In the genomic region with DNA sequence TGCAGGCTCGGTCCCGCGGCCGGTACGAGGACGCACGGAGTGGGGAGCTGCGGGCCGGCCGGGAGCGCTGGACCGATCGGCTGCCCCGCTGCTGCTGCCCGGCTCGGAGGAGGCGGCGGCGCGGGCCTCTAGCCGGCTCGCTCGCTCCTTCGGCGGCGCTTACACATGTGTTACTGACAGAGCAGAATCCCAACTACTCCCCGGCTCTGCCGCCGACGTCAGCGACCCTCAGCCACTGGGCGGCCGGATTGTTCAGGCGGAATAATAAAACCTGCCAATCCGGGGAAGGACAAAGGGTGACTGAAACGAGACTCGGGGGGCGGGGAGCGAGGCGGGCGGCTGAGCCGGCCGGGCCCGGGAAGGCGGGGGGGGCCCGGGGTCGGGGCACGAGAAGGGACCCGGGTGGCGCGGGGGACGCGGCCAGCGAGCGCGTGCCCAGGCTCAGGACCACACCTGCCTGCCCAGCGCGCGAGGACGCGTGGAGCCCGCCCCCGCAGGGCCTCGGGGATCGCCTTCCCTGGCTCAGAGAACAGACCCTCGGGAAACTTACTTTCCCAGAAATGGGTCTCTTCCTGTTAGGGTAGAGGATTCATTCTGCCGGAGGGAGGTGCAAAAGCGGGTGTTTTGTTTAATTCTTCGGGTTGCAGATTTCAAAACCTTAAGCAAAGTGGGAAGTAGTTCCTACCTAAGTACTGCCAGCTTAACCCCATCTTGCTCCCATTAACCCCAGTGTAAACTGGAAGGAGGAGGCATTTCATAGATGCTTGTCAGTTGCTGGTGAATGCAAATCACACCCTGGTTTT, we compare ENCODE assay signal across 8 mouse cellular contexts. TPM values are rescaled to one million over a fixed set of nuclear protein-coding genes. Genes with fewer than 3 reads are reported as not detected.
DNase-seq lines count a peak whose midpoint lies in the region; ATAC-seq and TF ChIP-seq lines count a peak whose summit lies in the region.

No protein-coding gene starts in this region.

- ATAC-seq in erythroid progenitor cell, adult 5-6 weeks (replicated peaks; ENCODE audit: low FRiP score, poor library complexity, severe bottlenecking), result 0 out of 2 replicates have a peak, but pooled peaks have one; percentile 30
- ATAC-seq in heart, embryonic 13.5 days (ENCODE audit: extremely low read depth, insufficient number of reproducible peaks, low FRiP score, low TSS enrichment), result peak; percentile 70
- ATAC-seq in liver, embryonic 12.5 days, result peak; percentile 79

- peak overlapping the region; percentile 99 for H3K27ac ChIP-seq in heart, embryonic 13.5 days (replicated peaks)
- H3K27ac ChIP-seq in liver, embryonic 12.5 days, result peak overlapping the region; percentile 92

- peaks cover 19% of the 10 kb centered on the region for H3K4me1 ChIP-seq in heart, embryonic 13.5 days
- peaks cover 35% of the 10 kb centered on the region for H3K4me1 ChIP-seq in liver, embryonic 12.5 days

- peak overlapping the region; percentile 99 for H3ac ChIP-seq in C2C12 (ENCODE audit: control insufficient read depth, insufficient read length, low read depth)

- H3K27me3 ChIP-seq in C2C12 (ENCODE audit: control insufficient read depth, insufficient read depth, insufficient read length), result no peaks in the 10 kb centered on the region
- H3K27me3 ChIP-seq in heart, embryonic 13.5 days (replicated peaks), result no peaks in the 10 kb centered on the region
- peaks cover 4% of the 10 kb centered on the region; the same call in 1 of the 2 replicates for H3K27me3 ChIP-seq in liver, embryonic 12.5 days (replicated peaks)
- no peaks in the 10 kb centered on the region for H3K27me3 ChIP-seq in splenic B cell, adult 2 months (ENCODE audit: control insufficient read depth, insufficient read depth, low read length, poor library complexity, severe bottlenecking)

- H3K4me2 ChIP-seq in heart, embryonic 13.5 days, result peak overlapping the region; percentile 97
- peak overlapping the region; percentile 87 for H3K4me2 ChIP-seq in liver, embryonic 12.5 days

- DNase-seq in brain, adult 2 months (ENCODE audit: low read depth, low spot score), result peak; percentile 97
- DNase-seq in kidney, postnatal 10 days, result peak; percentile 97
- DNase-seq in naive thymus-derived CD4-positive, alpha-beta T cell, adult 2 months (ENCODE audit: low read depth), result peak; percentile 88
- DNase-seq in splenic B cell, adult 2 months (ENCODE audit: low read depth, low spot score), result peak; percentile 92

- peak overlapping the region; percentile 99 for H3K9ac ChIP-seq in heart, embryonic 13.5 days
- peak overlapping the region; percentile 91 for H3K9ac ChIP-seq in liver, embryonic 12.5 days

- H3K79me3 ChIP-seq in C2C12 (ENCODE audit: low read depth), result peaks cover 26% of the 10 kb centered on the region

- no peaks in the 10 kb centered on the region for H3K9me3 ChIP-seq in heart, embryonic 13.5 days
- no peaks in the 10 kb centered on the region for H3K9me3 ChIP-seq in liver, embryonic 12.5 days (replicated peaks)

- WGBS in heart, embryonic 13.5 days, result under 1% methylated on average over 42 of the region's 69 CpGs
- WGBS in liver, embryonic 12.5 days (ENCODE audit: insufficient replicate concordance), result under 1% methylated on average over 53 of the region's 69 CpGs

- H3K79me2 ChIP-seq in C2C12 (ENCODE audit: control insufficient read depth, insufficient read depth), result peaks cover 44% of the 10 kb centered on the region

- no peak for TF ChIP-seq CTCF in C2C12 (IDR thresholded peaks at IDR 0.05; ENCODE audit: control insufficient read depth, insufficient read depth, insufficient read length)

- H3K36me3 ChIP-seq in C2C12 (ENCODE audit: control insufficient read depth, insufficient read depth), result peaks cover 11% of the 10 kb centered on the region
- H3K36me3 ChIP-seq in heart, embryonic 13.5 days, result peaks cover 10% of the 10 kb centered on the region
- H3K36me3 ChIP-seq in liver, embryonic 12.5 days, result no peaks in the 10 kb centered on the region
- H3K36me3 ChIP-seq in splenic B cell, adult 2 months (ENCODE audit: control insufficient read depth, insufficient read depth, low read length, poor library complexity, severe bottlenecking), result no peaks in the 10 kb centered on the region

- H3K4me3 ChIP-seq in C2C12 (ENCODE audit: insufficient read depth, poor library complexity, severe bottlenecking), result peak overlapping the region; percentile 74
- H3K4me3 ChIP-seq in heart, embryonic 13.5 days, result peak overlapping the region; percentile 94
- peak overlapping the region; percentile 74 for H3K4me3 ChIP-seq in liver, embryonic 12.5 days

TF ChIP-seq in C2C12, 6 proteins besides CTCF, POLR2A, EP300 and RAD21:
- TF ChIP-seq MAX (IDR thresholded peaks at IDR 0.05) (no peak), MYOG (IDR thresholded peaks at IDR 0.05; ENCODE audit: control insufficient read depth, extremely low read depth, insufficient read length) (no peak), FOSL1 (IDR thresholded peaks at IDR 0.05; ENCODE audit: insufficient read depth, low read length, poor library complexity, severe bottlenecking) (no peak), USF1 (IDR thresholded peaks at IDR 0.05; ENCODE audit: low read depth) (no peak), MYOD1 (IDR thresholded peaks at IDR 0.05; ENCODE audit: control insufficient read depth, insufficient read length, low read depth) (no peak), CEBPB (IDR thresholded peaks at IDR 0.05; ENCODE audit: low read depth) (no peak)

RNA-seq across cellular contexts. Expression of gene Lmo4, which starts 0.5 kb away (rescaled TPM):
- 39.7 TPM for polyA plus RNA-seq in C2C12 (2012; fragmentation: generic; extraction: Trizol)
- total RNA-seq in erythroid progenitor cell, adult 5-6 weeks (2015; ENCODE audit: low replicate concordance), result 52.6 and 62.5 TPM in 2 replicates
- 11.9 and 13.0 TPM in 2 replicates for total RNA-seq in erythroid progenitor cell, adult 5-6 weeks (2017; ENCODE audit: low replicate concordance)
- 37.4 and 47.1 TPM in 2 replicates for polyA plus RNA-seq in heart, embryonic 13.5 days (2015; fragmentation: Nextera tagmentation; extraction: Ambion mirVana)
- polyA plus RNA-seq in liver, embryonic 12.5 days (2016; fragmentation: Nextera tagmentation; extraction: Ambion mirVana), result 14.8 and 16.5 TPM in 2 replicates

Comparison
In these comparisons a context has a peak if more than half of its experiments do, and no peak if none do; other contexts are left out.
1. Peak in every context shown above with its lines: DNase-seq, ATAC-seq, H3K4me3 ChIP-seq and H3K27ac ChIP-seq.